In genomic region chr2:24974906-24975703, GRCm38 (mm10) we compare ENCODE assay signal across 8 mouse cellular contexts. TPM values are rescaled to one million over a fixed set of nuclear protein-coding genes. Genes with fewer than 3 reads are reported as not detected.
DNase-seq lines count a peak whose midpoint lies in the region; ATAC-seq lines count a peak whose summit lies in the region.

Mrpl41 (minus strand) TSS chr2:24975098.

- intact Hi-C loops in gastrocnemius, postnatal 14 days (cut with DNase I; ENCODE audit: low total_unique reads) = no loop called here
- intact Hi-C loops in left cerebral cortex, postnatal 10 days (cut with DNase I) = loop anchor here (5.0 kb wide), 1 partner anchor 212 kb away; no protein-coding TSS in a partner anchor

- DNase-seq in adrenal gland, adult (ENCODE audit: inconsistent age in 2 of 2, low spot score in 1 of 2) = peak; percentile 98
- peak; percentile 99 for DNase-seq in embryo, embryonic 10.5 days (ENCODE audit: low spot score)
- peak; percentile 98 for DNase-seq in gastrocnemius, postnatal 14 days
- DNase-seq in left cerebral cortex, postnatal 10 days (ENCODE audit: extremely low spot score in 1 of 2, low spot score in 2 of 2) = peak; percentile 96 to 99
- peak; percentile 97 for DNase-seq in right cerebral cortex, postnatal 25 days
- peak; percentile 95 to 96 for DNase-seq in urinary bladder, postnatal 4 days (ENCODE audit: low spot score in 2 of 2)

- ATAC-seq in inflammation-experienced regulatory T-cells, adult 6 months = peak; percentile 91
- peak; percentile 89 for ATAC-seq in megakaryocyte-erythroid progenitor cell, adult 5-6 weeks (replicated peaks; ENCODE audit: low FRiP score, low TSS enrichment, poor library complexity, severe bottlenecking)

RNA-seq across cellular contexts. Expression of gene Mrpl41, which starts in this region (rescaled TPM):
- total RNA-seq in gastrocnemius, postnatal 14 days (2021) = 10 to 100 TPM; 40.9 to 46.3 TPM
- 100 to 1,000 TPM in 2 of 3 experiments, 10 to 100 TPM in 1; 98.7 to 106 (median 103) TPM for polyA plus RNA-seq in inflammation-experienced regulatory T-cells, adult 6 months (2017; shearing (Covaris generic))
- total RNA-seq in left cerebral cortex, postnatal 10 days (2021) = 10 to 100 TPM; 83.8 to 84.2 TPM
- total RNA-seq in megakaryocyte-erythroid progenitor cell, adult 5-6 weeks (2014; fragmentation: Nextera tagmentation) = 80.8 and 117 TPM in 2 replicates
- 129 and 194 TPM in 2 replicates for total RNA-seq in megakaryocyte-erythroid progenitor cell, adult 5-6 weeks (2017)

Comparison
In these comparisons a context has a peak if more than half of its experiments do, and no peak if none do; other contexts are left out.
1. Peak in every context shown above with its lines: DNase-seq and ATAC-seq.